Mouse (Mus musculus) G1E (cell line): ENCODE measurements around the gene Plbd1. TPM values are rescaled to one million over a fixed set of nuclear protein-coding genes. Genes with fewer than 3 reads are reported as not detected.

ENCODE experiments used
- ATAC-seq: 2 replicates; pipeline ENCODE4 v1.8.0; 2016; ENCODE audit warnings: mild to moderate bottlenecking; ENCODE audit not compliant: insufficient number of reproducible peaks, poor library complexity, low FRiP score, severe bottlenecking; ENCODE audit errors: extremely low read depth
- DNase-seq: peaks from one replicate; pipeline ENCODE4 v3.0.0; 2012; ENCODE audit warnings: low spot score
- H3K27me3 ChIP-seq: 2 replicates; pipeline ENCODE4 v1.6.1; 2012; ENCODE audit warnings: mild to moderate bottlenecking, low read length, inconsistent platforms; ENCODE audit not compliant: insufficient read depth
- H3K36me3 ChIP-seq: replicated peaks from 2 replicates; pipeline ENCODE3; 2012; ENCODE audit warnings: mild to moderate bottlenecking, inconsistent platforms
- H3K4me1 ChIP-seq: 2 replicates; pipeline ENCODE4 v1.6.1; 2012; ENCODE audit warnings: low read depth, low read length, inconsistent platforms, mixed read lengths; ENCODE audit not compliant: insufficient read depth
- H3K4me3 ChIP-seq: 2 replicates; pipeline ENCODE4 v1.5.1; 2012; ENCODE audit warnings: low read depth, mild to moderate bottlenecking, inconsistent platforms, low read length, moderate library complexity, mixed read lengths
- H3K9me3 ChIP-seq: replicated peaks from 2 replicates; pipeline ENCODE4 v1.6.1; 2012; ENCODE audit warnings: inconsistent platforms
- CTCF ChIP-seq: IDR thresholded peaks from 2 replicates; pipeline ENCODE4 v1.5.1; 2012; ENCODE audit warnings: low read depth, low read length, inconsistent platforms, mixed read lengths
- GATA1 ChIP-seq: IDR thresholded peaks from 2 replicates; pipeline ENCODE4 v1.6.1; 2012; ENCODE audit warnings: borderline replicate concordance, low read length, inconsistent platforms, mixed read lengths
- GATA2 ChIP-seq: IDR thresholded peaks from 2 replicates; pipeline ENCODE4 v1.6.1; 2012; ENCODE audit warnings: low read depth, low read length, inconsistent platforms, borderline replicate concordance
- POLR2AphosphoS5 ChIP-seq: IDR thresholded peaks from 2 replicates; pipeline ENCODE4 v1.6.1; 2012; ENCODE audit warnings: low read depth, low read length, inconsistent platforms; ENCODE audit not compliant: insufficient replicate concordance
- TAL1 ChIP-seq: conservative IDR thresholded peaks from 2 replicates; pipeline ENCODE4 v1.6.1; 2012; ENCODE audit warnings: low read depth, low read length, inconsistent platforms, mixed read lengths
- polyA plus RNA-seq: library from polyadenylated mRNA; stranded (reverse); fragments of >175 nt; gene quantifications from 2 replicates; pipeline ENCODE4 v1.2.3, GENCODE M21; 2012
- total RNA-seq, 2 experiments: library from RNA; stranded (forward) in 1 of 2; stranded (reverse) in 1 of 2; fragments of 200-1000 nt in 1 of 2; fragments of >200 nt in 1 of 2; fragmentation: Nextera tagmentation in 1 of 2; gene quantifications; 2 replicates each; pipeline ENCODE4 v1.2.3; 2014 to 2017

Gene Plbd1
- total and polyA plus RNA-seq, 3 experiments: not detected

GRCm38 (mm10) chr6:136655786-136656185, 5.9 kb downstream of the Plbd1 start:
- no peak for DNase-seq
- Histone ChIP-seq H3K4me3 (no peak overlapping the region), H3K36me3 (no peaks in the 10 kb centered on the region), H3K27me3 (no peaks in the 10 kb centered on the region), H3K4me1 (no peaks in the 10 kb centered on the region), H3K9me3 (0 out of 2 replicates have a peak, but pooled peaks cover 4% of the 10 kb centered on the region)
- no peak for ATAC-seq
- TF ChIP-seq POLR2AphosphoS5: no peak
- no peak for TF ChIP-seq TAL1
- no peak for TF ChIP-seq CTCF
- no peak for TF ChIP-seq GATA2

GRCm38 (mm10) chr6:136654470-136654869, 7.3 kb downstream of the Plbd1 start:
- Histone ChIP-seq H3K4me3 (no peak overlapping the region), H3K4me1 (no peaks in the 10 kb centered on the region), H3K9me3 (no peaks in the 10 kb centered on the region), H3K36me3 (no peaks in the 10 kb centered on the region), H3K27me3 (no peaks in the 10 kb centered on the region)
- no peak for TF ChIP-seq GATA1
- TF ChIP-seq GATA2: no peak
- no peak for TF ChIP-seq TAL1
- no peak for TF ChIP-seq CTCF
- no peak for TF ChIP-seq POLR2AphosphoS5
- ATAC-seq (no peak), DNase-seq (no peak)

DNA sequence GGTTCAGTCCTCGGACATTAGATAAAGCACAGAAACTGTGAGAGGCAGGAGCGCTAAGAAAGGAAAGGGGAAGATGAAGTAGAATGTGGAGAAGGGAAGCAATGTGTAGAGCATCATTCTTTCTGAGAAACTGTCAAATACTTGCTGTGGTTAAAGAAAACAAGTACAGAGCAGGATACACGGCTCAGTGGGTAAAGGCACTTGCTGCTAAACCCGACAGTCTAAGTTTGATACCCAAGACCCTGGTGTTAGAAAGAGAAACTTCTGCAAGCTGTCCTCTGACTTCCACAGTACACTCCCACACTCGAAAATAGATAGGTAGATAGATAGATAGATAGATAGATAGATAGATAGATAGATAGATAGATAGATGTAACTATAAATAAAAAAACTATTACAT, 8.4 kb downstream of the Plbd1 start:
- H3K36me3 ChIP-seq: no peaks in the 10 kb centered on the region
- no peak for DNase-seq
- H3K4me3 ChIP-seq: no peak overlapping the region
- H3K27me3 ChIP-seq: no peaks in the 10 kb centered on the region
- no peak for TF ChIP-seq GATA2
- TF ChIP-seq POLR2AphosphoS5: no peak
- no peak for TF ChIP-seq TAL1
- no peak for TF ChIP-seq GATA1
- no peak for TF ChIP-seq CTCF
- no peak for ATAC-seq
- H3K4me1 ChIP-seq: no peaks in the 10 kb centered on the region
- no peaks in the 10 kb centered on the region for H3K9me3 ChIP-seq

GRCm38 (mm10) chr6:136650664-136651063, 11.1 kb downstream of the Plbd1 start:
- DNase-seq: no peak
- no peaks in the 10 kb centered on the region for H3K36me3 ChIP-seq
- H3K4me1 ChIP-seq: no peaks in the 10 kb centered on the region
- no peaks in the 10 kb centered on the region for H3K27me3 ChIP-seq
- ATAC-seq: no peak
- TF ChIP-seq CTCF: no peak
- no peak for TF ChIP-seq TAL1
- no peak for TF ChIP-seq GATA2
- no peak for TF ChIP-seq POLR2AphosphoS5
- no peak for TF ChIP-seq GATA1
- H3K9me3 ChIP-seq: no peaks in the 10 kb centered on the region; the same call in 1 of the 2 replicates
- H3K4me3 ChIP-seq: no peak overlapping the region

- no peaks in the 10 kb centered on the region for H3K36me3 ChIP-seq
- no peak for DNase-seq
- no peaks in the 10 kb centered on the region for H3K27me3 ChIP-seq
- TF ChIP-seq CTCF (no peak), GATA2 (no peak), POLR2AphosphoS5 (no peak), TAL1 (no peak), GATA1 (no peak)
- no peak overlapping the region for H3K4me3 ChIP-seq
- no peaks in the 10 kb centered on the region for H3K4me1 ChIP-seq
- no peak for ATAC-seq
- H3K9me3 ChIP-seq: peaks cover 5% of the 10 kb centered on the region
Observed at GRCm38 (mm10) chr6:136647455-136647861, 14.3 kb downstream of the Plbd1 start.

GRCm38 (mm10) chr6:136646207-136646606, 15.5 kb downstream of the Plbd1 start:
- Histone ChIP-seq H3K4me3 (no peak overlapping the region), H3K4me1 (no peaks in the 10 kb centered on the region), H3K9me3 (peaks cover 5% of the 10 kb centered on the region), H3K27me3 (no peaks in the 10 kb centered on the region), H3K36me3 (no peaks in the 10 kb centered on the region)
- ATAC-seq (no peak), DNase-seq (no peak)
- no peak for TF ChIP-seq CTCF
- no peak for TF ChIP-seq GATA1
- no peak for TF ChIP-seq POLR2AphosphoS5
- no peak for TF ChIP-seq GATA2
- TF ChIP-seq TAL1: no peak
